27 mouse cellular contexts compared by ENCODE assay signal in the genomic region with DNA sequence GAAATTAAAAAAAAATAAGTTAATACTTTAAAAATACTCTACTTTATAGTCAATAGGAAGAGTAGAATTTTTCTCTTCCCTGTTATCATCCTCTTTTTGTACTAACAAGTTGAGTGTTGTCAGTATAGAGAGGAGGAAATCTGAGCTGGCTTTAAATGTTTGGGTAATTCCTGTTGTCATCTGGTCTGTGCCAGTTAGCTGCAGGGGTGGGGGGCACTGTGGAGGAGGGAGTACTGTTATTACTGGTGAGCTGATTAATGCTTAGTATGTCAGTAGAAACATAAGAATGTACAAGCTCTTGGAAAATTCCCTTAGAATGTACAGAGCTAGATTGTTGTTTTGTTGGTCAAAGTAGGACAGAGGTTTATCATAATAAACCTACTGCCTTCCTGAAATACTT. TPM values are rescaled to one million over a fixed set of nuclear protein-coding genes. Genes with fewer than 3 reads are reported as not detected.
A peak's percentile ranks its signal among the peaks of the same experiment; 100 is the strongest.
DNase-seq lines count a peak whose midpoint lies in the region; ATAC-seq lines count a peak whose summit lies in the region.
"Had no signal": no experiment of that assay in that cellular context is flagged by ENCODE, and none has a peak within 500 bp of the region (broad histone marks: within the 10 kb centered on the region; RNA-seq: fewer than 3 reads in every experiment).

No protein-coding gene starts in this region.

- H3K36me3 ChIP-seq in kidney, embryonic 14.5 days (ENCODE audit: control insufficient read depth, insufficient read depth, low read length): no peaks in the 10 kb centered on the region
- no peaks in the 10 kb centered on the region for H3K36me3 ChIP-seq in kidney, embryonic 16.5 days (ENCODE audit: insufficient read depth, low read length)
- H3K36me3 ChIP-seq: embryonic facial prominence, embryonic 13.5 days; embryonic facial prominence, embryonic 15.5 days; forebrain, embryonic 10.5 days; forebrain, embryonic 12.5 days; G1E had no signal

- no peak overlapping the region for H3K27ac ChIP-seq in kidney, embryonic 14.5 days (ENCODE audit: low read depth, low read length)
- no peak overlapping the region for H3K27ac ChIP-seq in kidney, embryonic 16.5 days (ENCODE audit: low read length)
- H3K27ac ChIP-seq: embryonic facial prominence, embryonic 13.5 days; embryonic facial prominence, embryonic 15.5 days; forebrain, embryonic 10.5 days; forebrain, embryonic 12.5 days had no signal

- H3K4me2 ChIP-seq in kidney, embryonic 14.5 days (replicated peaks; ENCODE audit: low read depth, low read length): no peak overlapping the region
- H3K4me2 ChIP-seq in kidney, embryonic 16.5 days (replicated peaks; ENCODE audit: low read depth, low read length): no peak overlapping the region
- H3K4me2 ChIP-seq: embryonic facial prominence, embryonic 13.5 days; embryonic facial prominence, embryonic 15.5 days; forebrain, embryonic 12.5 days had no signal

- ATAC-seq in kidney, embryonic 14.5 days (ENCODE audit: low FRiP score, low TSS enrichment): 0 out of 2 replicates have a peak, but pooled peaks have one; percentile 46
- peak; percentile 61; the same call in 1 of the 2 replicates for ATAC-seq in kidney, embryonic 16.5 days (ENCODE audit: low FRiP score, low TSS enrichment)
- ATAC-seq: activated CD4-positive, CD25-positive, alpha-beta regulatory T cell, adult 4 months; forebrain, embryonic 14.5 days; forebrain, embryonic 16.5 days; Patski had no signal

- H3K9ac ChIP-seq in kidney, embryonic 14.5 days (ENCODE audit: low read depth, low read length): no peak overlapping the region
- no peak overlapping the region for H3K9ac ChIP-seq in kidney, embryonic 16.5 days (replicated peaks; ENCODE audit: low read length)
- H3K9ac ChIP-seq: embryonic facial prominence, embryonic 13.5 days; embryonic facial prominence, embryonic 15.5 days; forebrain, embryonic 12.5 days had no signal

- no peaks in the 10 kb centered on the region for H3K4me1 ChIP-seq in kidney, embryonic 14.5 days (ENCODE audit: control insufficient read depth, insufficient read depth, low read length)
- peaks cover 3% of the 10 kb centered on the region; the same call in 1 of the 2 replicates for H3K4me1 ChIP-seq in kidney, embryonic 16.5 days (ENCODE audit: insufficient read depth, low read length)
- H3K4me1 ChIP-seq: embryonic facial prominence, embryonic 13.5 days; embryonic facial prominence, embryonic 15.5 days; forebrain, embryonic 10.5 days; forebrain, embryonic 12.5 days had no signal

- no peak overlapping the region for H3K4me3 ChIP-seq in kidney, embryonic 14.5 days (ENCODE audit: low read length)
- no peak overlapping the region for H3K4me3 ChIP-seq in kidney, embryonic 16.5 days (ENCODE audit: low read length)
- H3K4me3 ChIP-seq: embryonic facial prominence, embryonic 13.5 days; embryonic facial prominence, embryonic 15.5 days; erythroblast, embryonic 14.5 days; forebrain, embryonic 10.5 days; forebrain, embryonic 12.5 days had no signal

- H3K27me3 ChIP-seq in kidney, embryonic 14.5 days (ENCODE audit: control insufficient read depth, insufficient read depth, low read length): no peaks in the 10 kb centered on the region
- H3K27me3 ChIP-seq in kidney, embryonic 16.5 days (ENCODE audit: insufficient read depth, low read length): no peaks in the 10 kb centered on the region
- H3K27me3 ChIP-seq: embryonic facial prominence, embryonic 13.5 days; embryonic facial prominence, embryonic 15.5 days; forebrain, embryonic 12.5 days had no signal

- DNase-seq in kidney, adult 8-10 months: no peak
- DNase-seq in kidney, adult 9 months: no peak
- DNase-seq in kidney, postnatal 4 days: peak; percentile 1
- no peak for DNase-seq in kidney, postnatal 36 days
- peak; percentile 1 for DNase-seq in mesoderm, embryonic 11.5 days (ENCODE audit: low read depth, low spot score)
- DNase-seq in layer of hippocampus, adult 8-10 months (ENCODE audit: low spot score in 2 of 2): no peak
- DNase-seq: adrenal gland, adult 8-10 months; adrenal gland, postnatal 14 days; adrenal gland, postnatal 36 days; cerebellum, adult 18-20 months; cerebellum, adult 8-10 months; cerebellum, adult 9-11 months; cerebellum, postnatal 25 days; embryo, embryonic 11 days had no signal

- no peaks in the 10 kb centered on the region for H3K9me3 ChIP-seq in kidney, embryonic 14.5 days (ENCODE audit: control insufficient read depth, low read length)
- H3K9me3 ChIP-seq in kidney, embryonic 16.5 days (ENCODE audit: low read length): no peaks in the 10 kb centered on the region
- H3K9me3 ChIP-seq: embryonic facial prominence, embryonic 13.5 days; embryonic facial prominence, embryonic 15.5 days; forebrain, embryonic 10.5 days; forebrain, embryonic 12.5 days; G1E had no signal

RNA-seq across cellular contexts. Expression of gene Hcrtr2, which starts 36.7 kb away (rescaled TPM):
- 0.15 and 0.34 TPM in 2 replicates for polyA plus RNA-seq in kidney, embryonic 14.5 days (2014; fragmentation: Nextera tagmentation; extraction: Ambion mirVana)
- polyA plus RNA-seq in kidney, embryonic 16.5 days (2015; fragmentation: Nextera tagmentation; extraction: Ambion mirVana): 0.14 and 0.20 TPM in 2 replicates
- total RNA-seq in layer of hippocampus, adult 8-10 months (2022): 1 to 10 TPM; 2.6 to 4.4 (median 3.3) TPM
- polyA plus RNA-seq: activated CD4-positive, CD25-positive, alpha-beta regulatory T cell, adult 4 months; C2C12; erythroblast, embryonic 14.5 days; G1E; Patski had no signal

Comparison
In these comparisons a context has a peak if more than half of its experiments do, and no peak if none do; other contexts are left out.
1. DNase-seq: peak in kidney, postnatal 4 days (2 of 2) and mesoderm, embryonic 11.5 days (single experiment); none in kidney, adult 8-10 months (0 of 2), kidney, adult 9 months (single experiment), kidney, postnatal 36 days (0 of 2) and layer of hippocampus, adult 8-10 months (0 of 2).